ENCODE assay signal across 21 mouse cellular contexts in genomic region chr5:124879251-124879650, GRCm38 (mm10). TPM values are rescaled to one million over a fixed set of nuclear protein-coding genes. Genes with fewer than 3 reads are reported as not detected.
"Had no signal": no experiment of that assay in that cellular context is flagged by ENCODE, and none has a peak within 500 bp of the region (broad histone marks: within the 10 kb centered on the region; RNA-seq: fewer than 3 reads in every experiment).

No protein-coding gene starts in this region.

- H3K36me3 ChIP-seq: midbrain, embryonic 15.5 days had no signal

- H3K9me3 ChIP-seq: lung, embryonic 15.5 days; megakaryocyte, embryonic 14.5 days; midbrain, embryonic 13.5 days; midbrain, embryonic 15.5 days; neural tube, embryonic 13.5 days; neural tube, embryonic 15.5 days; stomach, embryonic 15.5 days had no signal

- H3K4me2 ChIP-seq: lung, embryonic 15.5 days; midbrain, embryonic 11.5 days; midbrain, embryonic 13.5 days; midbrain, embryonic 15.5 days; neural tube, embryonic 13.5 days; neural tube, embryonic 15.5 days; stomach, embryonic 15.5 days had no signal

- ATAC-seq: liver, postnatal 0 days; lung, postnatal 0 days; midbrain, embryonic 13.5 days; midbrain, embryonic 15.5 days had no signal

- H3K27me3 ChIP-seq: lung, embryonic 15.5 days; megakaryocyte, embryonic 14.5 days; midbrain, embryonic 13.5 days; midbrain, embryonic 15.5 days; neural tube, embryonic 13.5 days; neural tube, embryonic 15.5 days; stomach, embryonic 15.5 days had no signal

- H3K27ac ChIP-seq: lung, embryonic 15.5 days; macrophage; midbrain, embryonic 13.5 days; midbrain, embryonic 15.5 days; neural tube, embryonic 13.5 days; neural tube, embryonic 15.5 days; stomach, embryonic 15.5 days; stomach, postnatal 0 days had no signal

- H3K4me1 ChIP-seq: midbrain, embryonic 15.5 days; stomach, embryonic 15.5 days had no signal

- DNase-seq: liver, postnatal 0 days; lung, adult 2 months; lung, postnatal 14 days; lung, postnatal 36 days; retina, postnatal 1 day; right cerebral cortex, adult 18-20 months; right cerebral cortex, postnatal 25 days; thymus, adult 2 months; thymus, postnatal 25 days; thymus, postnatal 4 days had no signal

- H3K4me3 ChIP-seq: lung, embryonic 15.5 days; megakaryocyte, embryonic 14.5 days; midbrain, embryonic 13.5 days; midbrain, embryonic 15.5 days; neural tube, embryonic 13.5 days; neural tube, embryonic 15.5 days; stomach, embryonic 15.5 days had no signal

RNA-seq across cellular contexts. Expression of gene Ccdc92, which starts 17.0 kb away (rescaled TPM):
- polyA plus RNA-seq: macrophage had no signal
